Mouse (Mus musculus) embryonic facial prominence, embryonic 11.5 days (tissue): ENCODE measurements around the gene Dgcr6. TPM values are rescaled to one million over a fixed set of nuclear protein-coding genes. Genes with fewer than 3 reads are reported as not detected.

Source experiments
- ATAC-seq: fragments of 200-750 bp; cut with Nextera tagmentation; replicated peaks from 2 replicates; pipeline ENCODE4 v1.8.0; 2017; ENCODE audit warnings: low read depth; ENCODE audit not compliant: insufficient number of reproducible peaks, low FRiP score, low TSS enrichment
- DNase-seq: peaks from one replicate; pipeline ENCODE4 v3.0.0-alpha.2; 2015; ENCODE audit warnings: low spot score
- H3K27ac ChIP-seq: fragments of 300-500 bp; sonication (generic); replicated peaks from 2 replicates; pipeline ENCODE4 v1.5.1; 2014; ENCODE audit warnings: mild to moderate bottlenecking, low read depth, low read length, control low read depth
- H3K27me3 ChIP-seq: fragments of 300-500 bp; sonication (generic); 2 replicates; pipeline ENCODE4 v1.6.1; 2014; ENCODE audit warnings: mild to moderate bottlenecking, low read length, moderate library complexity, mixed read lengths; ENCODE audit not compliant: control insufficient read depth, insufficient read depth
- H3K36me3 ChIP-seq: fragments of 300-500 bp; sonication (generic); replicated peaks from 2 replicates; pipeline ENCODE4 v1.6.1; 2014; ENCODE audit warnings: low read depth, mild to moderate bottlenecking, low read length, moderate library complexity, mixed read lengths; ENCODE audit not compliant: control insufficient read depth, insufficient read depth
- H3K4me1 ChIP-seq: fragments of 300-500 bp; sonication (generic); 2 replicates; pipeline ENCODE4 v1.6.1; 2014; ENCODE audit warnings: low read length, mixed read lengths; ENCODE audit not compliant: control insufficient read depth, insufficient read depth
- H3K4me2 ChIP-seq: fragments of 300-500 bp; sonication (generic); 2 replicates; pipeline ENCODE4 v1.6.1; 2014; ENCODE audit warnings: low read depth, mild to moderate bottlenecking, control low read depth, low read length, moderate library complexity
- H3K4me3 ChIP-seq: fragments of 300-500 bp; sonication (generic); 2 replicates; pipeline ENCODE4 v1.5.1; 2014; ENCODE audit warnings: low read depth, low read length, control low read depth
- H3K9ac ChIP-seq: fragments of 300-500 bp; sonication (generic); replicated peaks from 2 replicates; pipeline ENCODE4 v1.6.1; 2014; ENCODE audit warnings: mild to moderate bottlenecking, control low read depth, low read length
- H3K9me3 ChIP-seq: fragments of 300-500 bp; sonication (generic); replicated peaks from 2 replicates; pipeline ENCODE4 v1.6.1; 2016; ENCODE audit warnings: mild to moderate bottlenecking, low read length, inconsistent platforms, mixed read lengths; ENCODE audit not compliant: control insufficient read depth
- WGBS: fragments of 180-500 bp; shearing (Covaris S2); extraction: QIAGEN DNeasy Blood & Tissue Kit; methylation state at CpG from one replicate; pipeline ENCODE4 v1.1.7; 2014; 5-methylcytosine and 5-hydroxymethylcytosine counted together
- polyA plus RNA-seq: library from polyadenylated mRNA; unstranded; fragments of >200 nt; fragmentation: Nextera tagmentation; extraction: Ambion mirVana; gene quantifications from 2 replicates; pipeline ENCODE4 v1.2.1, GENCODE M21; 2014

Gene Dgcr6
- polyA plus RNA-seq, 1 experiment from 2014 or later = 118 TPM

DNA sequence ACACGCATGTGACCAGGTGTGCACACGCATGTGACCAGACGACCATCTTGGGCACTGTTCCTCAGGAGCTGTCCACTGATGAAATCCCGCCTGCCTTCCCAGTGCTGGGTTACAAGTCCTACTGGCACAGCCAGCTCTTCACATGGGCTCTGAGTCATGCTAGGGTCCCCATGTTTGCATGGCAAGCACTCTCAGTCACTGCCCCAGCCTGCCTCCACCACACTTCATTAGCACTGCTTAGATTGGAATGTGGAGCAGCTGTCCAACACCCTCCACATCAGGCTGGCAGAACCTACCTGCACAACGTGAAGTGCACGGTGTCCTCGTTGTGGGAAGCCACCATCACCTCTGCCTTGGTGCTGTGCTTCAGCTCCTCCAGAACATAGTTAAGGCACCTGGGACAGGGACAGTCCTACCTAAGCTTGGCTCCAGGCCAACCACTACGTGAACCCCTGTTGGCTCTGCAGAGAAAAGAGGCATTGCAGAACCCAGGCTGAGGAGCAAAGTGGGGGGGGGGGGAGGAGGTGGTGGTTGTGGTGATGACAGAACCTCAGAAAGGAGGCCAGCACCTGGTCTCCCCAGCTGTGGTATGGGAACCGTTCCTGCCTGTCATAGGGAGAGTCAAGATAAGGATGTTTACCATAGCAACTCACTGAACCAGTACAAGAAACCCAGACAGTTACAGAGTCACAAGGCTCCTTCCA is 20.8 kb downstream of the Dgcr6 start:
- WGBS = 88% methylated on average over 9 of the region's 9 CpGs
- H3K36me3 ChIP-seq = no peaks in the 10 kb centered on the region; the same call in none of the 2 replicates
- no peak overlapping the region for H3K4me2 ChIP-seq

DNA sequence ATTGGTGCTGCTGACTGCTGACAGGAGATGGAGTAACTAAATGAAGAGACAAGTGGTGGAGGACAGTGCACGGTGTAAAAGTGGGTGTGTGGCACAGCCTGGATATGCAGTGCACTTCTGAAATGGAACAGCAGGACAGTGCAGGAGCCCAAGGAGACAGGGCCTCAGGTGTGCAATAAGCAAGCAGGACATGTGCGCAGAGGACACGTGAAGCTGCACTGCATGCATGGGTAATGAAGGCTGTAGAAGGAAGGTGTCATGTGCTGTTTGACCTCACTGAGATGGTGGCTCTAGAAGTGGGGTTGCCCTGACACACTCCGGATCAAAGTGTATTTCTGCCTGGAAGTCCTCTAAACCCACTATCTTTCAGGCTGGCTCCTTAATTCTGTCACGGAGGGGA is 22.0 kb downstream of the Dgcr6 start:
- Histone ChIP-seq H3K4me1 (no peaks in the 10 kb centered on the region), H3K4me2 (no peak overlapping the region), H3K9me3 (no peaks in the 10 kb centered on the region), H3K27ac (no peak overlapping the region), H3K9ac (no peak overlapping the region), H3K27me3 (no peaks in the 10 kb centered on the region), H3K4me3 (no peak overlapping the region), H3K36me3 (no peaks in the 10 kb centered on the region; the same call in none of the 2 replicates)
- ATAC-seq (no peak), DNase-seq (no peak)
- 87% methylated on average over 5 of the region's 5 CpGs for WGBS

More for the DNA sequence above, 20.8 kb downstream of the Dgcr6 start:
- ATAC-seq (no peak), DNase-seq (no peak)
- no peaks in the 10 kb centered on the region for H3K4me1 ChIP-seq
- no peak overlapping the region for H3K9ac ChIP-seq
- H3K9me3 ChIP-seq = no peaks in the 10 kb centered on the region
- H3K27me3 ChIP-seq = no peaks in the 10 kb centered on the region
- H3K4me3 ChIP-seq = no peak overlapping the region
- H3K27ac ChIP-seq = no peak overlapping the region

- ATAC-seq (no peak), DNase-seq (no peak)
- no peaks in the 10 kb centered on the region; the same call in none of the 2 replicates for H3K36me3 ChIP-seq
- no peaks in the 10 kb centered on the region for H3K27me3 ChIP-seq
- H3K9ac ChIP-seq = no peak overlapping the region
- WGBS = 77% methylated on average over 3 of the region's 3 CpGs
- H3K4me2 ChIP-seq = no peak overlapping the region
- H3K27ac ChIP-seq = no peak overlapping the region
- no peaks in the 10 kb centered on the region for H3K4me1 ChIP-seq
- H3K9me3 ChIP-seq = no peaks in the 10 kb centered on the region
- no peak overlapping the region for H3K4me3 ChIP-seq
These were observed 22.5 kb downstream of the Dgcr6 start for GRCm38 (mm10) chr16:18075201-18075600.

DNA sequence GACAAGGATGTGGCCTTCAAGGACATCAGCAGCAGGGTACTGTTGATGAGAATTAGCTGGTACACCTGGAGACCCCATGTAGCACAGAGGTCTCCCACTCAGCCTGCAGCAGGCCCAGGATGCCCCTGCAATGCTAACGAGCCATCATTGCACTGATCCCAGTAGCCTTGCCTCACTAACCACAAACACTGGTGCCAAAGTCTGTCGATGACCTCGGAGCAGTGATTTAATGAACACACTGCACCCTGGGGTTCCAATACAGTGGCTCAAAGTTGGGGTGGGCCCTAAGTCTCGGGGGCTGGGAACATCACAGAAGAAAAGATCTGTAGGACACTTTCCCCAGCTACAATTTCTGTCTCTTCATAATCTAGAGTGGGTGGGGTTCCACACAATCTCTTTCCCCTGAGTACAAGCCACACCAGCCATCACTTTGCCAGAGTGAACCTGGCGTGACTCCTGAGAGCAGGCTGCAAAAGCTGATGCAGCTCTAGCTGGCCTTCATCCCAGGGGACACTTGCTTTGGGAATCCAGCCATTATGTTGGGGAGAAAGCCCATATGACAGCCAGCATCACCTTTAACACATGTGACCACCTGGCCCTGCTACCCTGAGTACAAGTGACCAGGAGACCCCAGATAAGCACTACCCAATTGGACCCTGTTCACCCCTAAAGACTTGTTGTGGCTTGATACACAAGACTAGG is 25.8 kb downstream of the Dgcr6 start:
- H3K4me2 ChIP-seq = no peak overlapping the region
- H3K4me1 ChIP-seq = no peaks in the 10 kb centered on the region
- WGBS = 89% methylated on average over 5 of the region's 5 CpGs
- no peaks in the 10 kb centered on the region for H3K27me3 ChIP-seq
- no peak for ATAC-seq
- no peaks in the 10 kb centered on the region for H3K9me3 ChIP-seq
- DNase-seq = no peak
- no peak overlapping the region for H3K9ac ChIP-seq
- H3K27ac ChIP-seq = no peak overlapping the region
- H3K36me3 ChIP-seq = no peaks in the 10 kb centered on the region
- H3K4me3 ChIP-seq = no peak overlapping the region

GRCm38 (mm10) chr16:18079300-18079699 is 26.6 kb downstream of the Dgcr6 start:
- no peaks in the 10 kb centered on the region for H3K4me1 ChIP-seq
- 94% methylated on average over 2 of the region's 2 CpGs for WGBS
- no peaks in the 10 kb centered on the region for H3K36me3 ChIP-seq
- no peak overlapping the region for H3K27ac ChIP-seq
- H3K9me3 ChIP-seq = no peaks in the 10 kb centered on the region
- no peak overlapping the region for H3K9ac ChIP-seq
- DNase-seq = no peak
- H3K4me3 ChIP-seq = no peak overlapping the region
- no peak overlapping the region for H3K4me2 ChIP-seq
- no peaks in the 10 kb centered on the region for H3K27me3 ChIP-seq
- no peak for ATAC-seq

DNA sequence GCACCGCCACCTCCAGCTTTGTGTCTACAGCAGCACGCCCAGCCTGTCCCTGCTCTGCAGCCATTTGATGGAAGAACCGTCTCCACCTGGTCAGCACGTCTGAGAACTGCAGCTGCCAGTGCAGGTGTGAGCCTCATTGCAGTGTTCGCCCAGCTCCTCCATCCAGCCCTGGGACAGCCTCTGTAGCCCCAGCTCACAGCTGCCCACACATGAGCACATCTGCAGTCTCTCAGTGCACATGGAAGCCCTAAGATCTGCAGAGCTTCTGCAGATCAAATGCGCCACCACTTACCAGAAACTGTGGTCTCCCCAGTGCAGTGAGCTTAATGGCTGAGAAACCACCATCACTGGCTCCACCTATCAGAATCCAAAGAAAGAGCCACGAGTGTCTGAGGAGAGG is 27.5 kb downstream of the Dgcr6 start:
- no peak overlapping the region for H3K4me2 ChIP-seq
- H3K4me3 ChIP-seq = no peak overlapping the region
- ATAC-seq = no peak
- no peak overlapping the region for H3K9ac ChIP-seq
- no peaks in the 10 kb centered on the region for H3K4me1 ChIP-seq
- no peaks in the 10 kb centered on the region for H3K36me3 ChIP-seq
- 84% methylated on average over 7 of the region's 7 CpGs for WGBS
- DNase-seq = no peak
- H3K9me3 ChIP-seq = no peaks in the 10 kb centered on the region
- H3K27ac ChIP-seq = no peak overlapping the region
- H3K27me3 ChIP-seq = no peaks in the 10 kb centered on the region

DNA sequence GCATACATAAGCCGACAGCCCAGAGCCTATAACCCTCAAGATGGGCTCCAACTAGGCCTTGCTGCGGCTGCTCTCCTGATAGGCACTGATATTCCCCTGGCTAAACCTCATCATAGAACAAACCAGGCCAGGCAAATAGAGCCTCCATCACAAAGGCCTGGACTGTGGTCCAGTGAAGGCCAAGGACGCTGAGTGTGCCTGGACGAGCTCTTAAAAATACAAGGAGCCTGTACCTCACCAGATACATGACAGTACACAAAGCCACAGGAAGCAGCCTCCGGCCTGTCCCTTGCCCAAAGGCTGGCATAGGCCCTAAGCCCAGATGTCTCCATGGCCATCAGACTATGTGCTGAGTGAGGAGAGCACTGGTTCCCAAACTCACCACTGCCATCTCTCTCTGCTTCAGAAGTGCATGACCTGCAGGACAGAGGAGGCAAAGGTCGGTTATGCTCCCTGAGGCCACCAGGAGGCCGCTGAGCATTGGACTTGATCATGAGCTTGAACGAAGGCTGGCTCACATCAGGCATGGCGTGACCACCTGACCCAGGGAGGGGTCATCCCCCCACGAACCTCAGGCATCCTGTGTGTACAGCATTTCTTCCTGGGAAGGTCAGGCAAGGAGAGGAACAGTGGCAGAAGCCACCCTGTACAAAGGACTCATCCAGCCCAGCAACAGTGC is 28.6 kb downstream of the Dgcr6 start:
- no peaks in the 10 kb centered on the region for H3K36me3 ChIP-seq
- no peaks in the 10 kb centered on the region for H3K4me1 ChIP-seq
- H3K9ac ChIP-seq = no peak overlapping the region
- no peak overlapping the region for H3K27ac ChIP-seq
- ATAC-seq = no peak
- no peaks in the 10 kb centered on the region for H3K27me3 ChIP-seq
- no peak for DNase-seq
- WGBS = 80% methylated on average over 10 of the region's 10 CpGs
- no peak overlapping the region for H3K4me3 ChIP-seq
- H3K9me3 ChIP-seq = no peaks in the 10 kb centered on the region
- no peak overlapping the region for H3K4me2 ChIP-seq

GRCm38 (mm10) chr16:18082291-18082690 is 29.6 kb downstream of the Dgcr6 start:
- DNase-seq (no peak), ATAC-seq (no peak)
- Histone ChIP-seq H3K4me3 (no peak overlapping the region), H3K9me3 (no peaks in the 10 kb centered on the region), H3K9ac (no peak overlapping the region), H3K27ac (no peak overlapping the region), H3K36me3 (no peaks in the 10 kb centered on the region), H3K4me2 (no peak overlapping the region), H3K4me1 (no peaks in the 10 kb centered on the region), H3K27me3 (no peaks in the 10 kb centered on the region)
- 88% methylated on average over 1 of the region's 1 CpGs for WGBS
